Mouse (Mus musculus): ENCODE measurements around the gene Txnip. TPM values are rescaled to one million over a fixed set of nuclear protein-coding genes. Genes with fewer than 3 reads are reported as not detected.
A peak's percentile ranks its signal among the peaks of the same experiment; 100 is the strongest.

The Txnip gene
- polyA plus RNA-seq, 1 experiment from 2014 or later: 62.3 TPM

GRCm38 (mm10) chr3:96579885-96580454 is 22.2 kb downstream of the Txnip start:
- 13% methylated on average over 16 of the region's 16 CpGs for whole genome bisulfite sequencing
- Histone ChIP-seq H3K4me2 (ENCODE audit: low read depth, low read length) (peak overlapping the region; percentile 50), H3K4me1 (ENCODE audit: control insufficient read depth, insufficient read depth, low read length) (no peaks in the 10 kb centered on the region; the same call in 1 of the 2 replicates), H3K27me3 (ENCODE audit: control insufficient read depth, insufficient read depth, low read length) (no peaks in the 10 kb centered on the region), H3K9me3 (replicated peaks; ENCODE audit: control insufficient read depth, low read length) (no peaks in the 10 kb centered on the region), H3K9ac (replicated peaks; ENCODE audit: low read length) (peak overlapping the region; percentile 53; the same call in 1 of the 2 replicates), H3K27ac (replicated peaks; ENCODE audit: low read depth, low read length) (no peak overlapping the region), H3K36me3 (replicated peaks; ENCODE audit: control insufficient read depth, insufficient read depth, low read depth, low read length) (no peaks in the 10 kb centered on the region), H3K4me3 (ENCODE audit: low read depth, low read length) (peak overlapping the region; percentile 21)
- ATAC-seq (replicated peaks; ENCODE audit: insufficient number of reproducible peaks, low FRiP score, low TSS enrichment, low read depth) (peak; percentile 40; the same call in 1 of the 2 replicates), DNase-seq (ENCODE audit: low spot score) (peak; percentile 94)

GRCm38 (mm10) chr3:96581141-96581540 is 23.4 kb downstream of the Txnip start:
- ATAC-seq (replicated peaks; ENCODE audit: insufficient number of reproducible peaks, low FRiP score, low TSS enrichment, low read depth) (no peak), DNase-seq (ENCODE audit: low spot score) (no peak)
- 37% methylated on average over 6 of the region's 6 CpGs for WGBS
- H3K27me3 ChIP-seq (ENCODE audit: control insufficient read depth, insufficient read depth, low read length): no peaks in the 10 kb centered on the region
- no peaks in the 10 kb centered on the region for H3K36me3 ChIP-seq (replicated peaks; ENCODE audit: control insufficient read depth, insufficient read depth, low read depth, low read length)
- H3K4me3 ChIP-seq (ENCODE audit: low read depth, low read length): no peak overlapping the region
- H3K4me1 ChIP-seq (ENCODE audit: control insufficient read depth, insufficient read depth, low read length): no peaks in the 10 kb centered on the region; the same call in 1 of the 2 replicates
- no peak overlapping the region for H3K9ac ChIP-seq (replicated peaks; ENCODE audit: low read length)
- H3K27ac ChIP-seq (replicated peaks; ENCODE audit: low read depth, low read length): no peak overlapping the region
- no peaks in the 10 kb centered on the region for H3K9me3 ChIP-seq (replicated peaks; ENCODE audit: control insufficient read depth, low read length)
- no peak overlapping the region for H3K4me2 ChIP-seq (ENCODE audit: low read depth, low read length)

- no peak for ATAC-seq (replicated peaks; ENCODE audit: insufficient number of reproducible peaks, low FRiP score, low TSS enrichment, low read depth)
- 81% methylated on average over 16 of the region's 16 CpGs for WGBS
These were observed 24.2 kb downstream of the Txnip start for GRCm38 (mm10) chr3:96581771-96582515.

GRCm38 (mm10) chr3:96583386-96583785 is 25.6 kb downstream of the Txnip start:
- no peaks in the 10 kb centered on the region for H3K9me3 ChIP-seq (replicated peaks; ENCODE audit: control insufficient read depth, low read length)
- no peak overlapping the region for H3K27ac ChIP-seq (replicated peaks; ENCODE audit: low read depth, low read length)
- 87% methylated on average over 5 of the region's 5 CpGs for WGBS

More at GRCm38 (mm10) chr3:96581771-96582515, 24.2 kb downstream of the Txnip start:
- H3K9me3 ChIP-seq (replicated peaks; ENCODE audit: control insufficient read depth, low read length): no peaks in the 10 kb centered on the region
- no peak overlapping the region for H3K27ac ChIP-seq (replicated peaks; ENCODE audit: low read depth, low read length)
- H3K4me2 ChIP-seq (ENCODE audit: low read depth, low read length): no peak overlapping the region
- no peaks in the 10 kb centered on the region; the same call in 1 of the 2 replicates for H3K4me1 ChIP-seq (ENCODE audit: control insufficient read depth, insufficient read depth, low read length)
- H3K27me3 ChIP-seq (ENCODE audit: control insufficient read depth, insufficient read depth, low read length): no peaks in the 10 kb centered on the region
- no peaks in the 10 kb centered on the region for H3K36me3 ChIP-seq (replicated peaks; ENCODE audit: control insufficient read depth, insufficient read depth, low read depth, low read length)
- no peak overlapping the region for H3K4me3 ChIP-seq (ENCODE audit: low read depth, low read length)
- DNase-seq (ENCODE audit: low spot score): no peak
- H3K9ac ChIP-seq (replicated peaks; ENCODE audit: low read length): no peak overlapping the region

GRCm38 (mm10) chr3:96590657-96591056 is 32.9 kb downstream of the Txnip start:
- DNase-seq (ENCODE audit: low spot score) (no peak), ATAC-seq (replicated peaks; ENCODE audit: insufficient number of reproducible peaks, low FRiP score, low TSS enrichment, low read depth) (no peak)
- no peak overlapping the region for H3K9ac ChIP-seq (replicated peaks; ENCODE audit: low read length)
- no peak overlapping the region for H3K27ac ChIP-seq (replicated peaks; ENCODE audit: low read depth, low read length)
- no peaks in the 10 kb centered on the region for H3K36me3 ChIP-seq (replicated peaks; ENCODE audit: control insufficient read depth, insufficient read depth, low read depth, low read length)
- peaks cover 4% of the 10 kb centered on the region for H3K27me3 ChIP-seq (ENCODE audit: control insufficient read depth, insufficient read depth, low read length)
- 77% methylated on average over 4 of the region's 4 CpGs for WGBS
- no peaks in the 10 kb centered on the region for H3K9me3 ChIP-seq (replicated peaks; ENCODE audit: control insufficient read depth, low read length)
- no peak overlapping the region for H3K4me2 ChIP-seq (ENCODE audit: low read depth, low read length)
- no peak overlapping the region for H3K4me3 ChIP-seq (ENCODE audit: low read depth, low read length)
- H3K4me1 ChIP-seq (ENCODE audit: control insufficient read depth, insufficient read depth, low read length): no peaks in the 10 kb centered on the region

More at GRCm38 (mm10) chr3:96583386-96583785, 25.6 kb downstream of the Txnip start:
- no peaks in the 10 kb centered on the region for H3K27me3 ChIP-seq (ENCODE audit: control insufficient read depth, insufficient read depth, low read length)
- no peak overlapping the region for H3K4me3 ChIP-seq (ENCODE audit: low read depth, low read length)
- no peak for ATAC-seq (replicated peaks; ENCODE audit: insufficient number of reproducible peaks, low FRiP score, low TSS enrichment, low read depth)
- H3K36me3 ChIP-seq (replicated peaks; ENCODE audit: control insufficient read depth, insufficient read depth, low read depth, low read length): no peaks in the 10 kb centered on the region
- DNase-seq (ENCODE audit: low spot score): no peak
- no peak overlapping the region for H3K4me2 ChIP-seq (ENCODE audit: low read depth, low read length)
- no peak overlapping the region for H3K9ac ChIP-seq (replicated peaks; ENCODE audit: low read length)
- H3K4me1 ChIP-seq (ENCODE audit: control insufficient read depth, insufficient read depth, low read length): no peaks in the 10 kb centered on the region; the same call in 1 of the 2 replicates

- no peak for ATAC-seq (replicated peaks; ENCODE audit: insufficient number of reproducible peaks, low FRiP score, low TSS enrichment, low read depth)
- H3K9ac ChIP-seq (replicated peaks; ENCODE audit: low read length): peak overlapping the region; percentile 69
- DNase-seq (ENCODE audit: low spot score): no peak
- H3K9me3 ChIP-seq (replicated peaks; ENCODE audit: control insufficient read depth, low read length): no peaks in the 10 kb centered on the region
- H3K27me3 ChIP-seq (ENCODE audit: control insufficient read depth, insufficient read depth, low read length): peaks cover 8% of the 10 kb centered on the region
- H3K36me3 ChIP-seq (replicated peaks; ENCODE audit: control insufficient read depth, insufficient read depth, low read depth, low read length): no peaks in the 10 kb centered on the region
- H3K4me3 ChIP-seq (ENCODE audit: low read depth, low read length): peak overlapping the region; percentile 61
- WGBS: 1% methylated on average over 10 of the region's 10 CpGs
- H3K27ac ChIP-seq (replicated peaks; ENCODE audit: low read depth, low read length): no peak overlapping the region
- peak overlapping the region; percentile 65 for H3K4me2 ChIP-seq (ENCODE audit: low read depth, low read length)
- H3K4me1 ChIP-seq (ENCODE audit: control insufficient read depth, insufficient read depth, low read length): peaks cover 6% of the 10 kb centered on the region
These were observed 35.6 kb downstream of the Txnip start for GRCm38 (mm10) chr3:96593374-96593773.

GRCm38 (mm10) chr3:96593790-96594560 is 36.2 kb downstream of the Txnip start, which contains the start of gene Polr3gl:
Gene Polr3gl (minus strand): TSS chr3:96594181.
- Histone ChIP-seq H3K9ac (replicated peaks; ENCODE audit: low read length) (peak within 1 kb of the TSS; percentile 69), H3K4me2 (ENCODE audit: low read depth, low read length) (peak within 1 kb of the TSS; percentile 65), H3K27me3 (ENCODE audit: control insufficient read depth, insufficient read depth, low read length) (peaks cover 10% of the 10 kb centered on the region), H3K27ac (replicated peaks; ENCODE audit: low read depth, low read length) (peak within 1 kb of the TSS; percentile 70; the same call in 1 of the 2 replicates), H3K4me3 (ENCODE audit: low read depth, low read length) (peak within 1 kb of the TSS; percentile 61), H3K9me3 (replicated peaks; ENCODE audit: control insufficient read depth, low read length) (no peaks in the 10 kb centered on the region), H3K36me3 (replicated peaks; ENCODE audit: control insufficient read depth, insufficient read depth, low read depth, low read length) (no peaks in the 10 kb centered on the region), H3K4me1 (ENCODE audit: control insufficient read depth, insufficient read depth, low read length) (peaks cover 6% of the 10 kb centered on the region)
- ATAC-seq (replicated peaks; ENCODE audit: insufficient number of reproducible peaks, low FRiP score, low TSS enrichment, low read depth) (peak; percentile 76), DNase-seq (ENCODE audit: low spot score) (peak; percentile 95)
- under 1% methylated on average over 38 of the region's 38 CpGs for WGBS

Measured in embryonic facial prominence, embryonic 11.5 days (tissue).